Mouse (Mus musculus) B cell, adult 67 days (primary cell): Measurements from ENCODE around the gene Ethe1. TPM values are rescaled to one million over a fixed set of nuclear protein-coding genes. Genes with fewer than 3 reads are reported as not detected.

Experiments
- total RNA-seq, 2 experiments: library from RNA; stranded (reverse); gene quantifications; 4 replicates each; pipeline ENCODE4 v1.2.4; 2023

Gene Ethe1
- total RNA-seq = 10 to 100 TPM; 12.1 to 13.1 TPM

GRCm38 (mm10) chr7:24587330-24588105 lies at the start of gene Ethe1, which contains the start of gene Zfp575:
Gene Ethe1 (plus strand): TSS chr7:24587543.
Gene Zfp575 (minus strand): TSS chr7:24587641.

GRCm38 (mm10) chr7:24546068-24546614 lies 41.2 kb upstream of the Ethe1 start, which contains the start of the genes Pinlyp and Xrcc1:
Gene Pinlyp (minus strand): TSS chr7:24546118.
Gene Xrcc1 (plus strand): TSS chr7:24546289.

GRCm38 (mm10) chr7:24610144-24610878 lies 23.0 kb downstream of the Ethe1 start, which contains the start of gene Phldb3:
Gene Phldb3 (plus strand): TSS chr7:24610763.

GRCm38 (mm10) chr7:24636264-24636663 lies 48.9 kb downstream of the Ethe1 start, which contains the start of gene Lypd3:
Gene Lypd3 (plus strand): TSS chr7:24636550.

Other genes with a start within 250 kb of the Ethe1 start
- not detected for gene Lypd5, start 238.3 kb upstream of the Ethe1 start, total RNA-seq
- 1 to 10 TPM; 4.2 to 9.5 TPM for gene Kcnn4, start 217.3 kb upstream of the Ethe1 start, total RNA-seq
- 10 to 100 TPM; 77.0 to 91.8 TPM for gene Smg9, start 187.9 kb upstream of the Ethe1 start, total RNA-seq
- 1 to 10 TPM; 5.0 to 7.7 TPM for gene Irgc1, start 135.2 kb upstream of the Ethe1 start, total RNA-seq
- 100 to 1,000 TPM; 432 to 444 TPM for gene Plaur, start 125.1 kb upstream of the Ethe1 start, total RNA-seq
- gene Cadm4, start 105.5 kb upstream of the Ethe1 start, total RNA-seq = 1 to 10 TPM; 1.1 to 1.3 TPM
- gene Zfp428, start 80.5 kb upstream of the Ethe1 start, total RNA-seq = 1 to 10 TPM in 1 of 2 experiments, under 1 TPM in 1; 0.93 to 1.3 TPM
- gene AC161166.1, start 75.1 kb upstream of the Ethe1 start, total RNA-seq = not detected
- gene Irgq, start 56.9 kb upstream of the Ethe1 start, total RNA-seq = 10 to 100 TPM; 24.8 to 25.6 TPM
- gene Pinlyp, start 41.4 kb upstream of the Ethe1 start, total RNA-seq = under 1 TPM in 1 of 2 experiments, not detected in 1; 0.67 TPM
- 100 to 1,000 TPM in 1 of 2 experiments, 10 to 100 TPM in 1; 93.4 to 102 TPM for gene Xrcc1, start 41.3 kb upstream of the Ethe1 start, total RNA-seq
- not detected for gene Zfp575, start 98 bp downstream of the Ethe1 start, total RNA-seq
- 10 to 100 TPM; 28.9 to 29.4 TPM for gene Phldb3, start 23.2 kb downstream of the Ethe1 start, total RNA-seq
- gene Lypd3, start 49.0 kb downstream of the Ethe1 start, total RNA-seq = under 1 TPM; 0.33 to 0.64 TPM
- gene Tex101, start 89.1 kb downstream of the Ethe1 start, total RNA-seq = not detected
- not detected for gene BC049730, start 121.7 kb downstream of the Ethe1 start, total RNA-seq
- not detected for gene Gm4763, start 139.4 kb downstream of the Ethe1 start, total RNA-seq
- gene Cd177, start 172.8 kb downstream of the Ethe1 start, total RNA-seq = under 1 TPM in 1 of 2 experiments, not detected in 1; 0.38 TPM
- gene Ceacam10, start 189.7 kb downstream of the Ethe1 start, total RNA-seq = not detected